Mouse (Mus musculus): Measurements from ENCODE around the gene Espn.

GRCm38 (mm10) chr4:152079931-152080330 is 72.2 kb downstream of the Espn start:
- TF ChIP-seq POLR2A (IDR thresholded peaks at IDR 0.05; ENCODE audit: low read depth, low read length) (no peak), CTCF (IDR thresholded peaks at IDR 0.05; ENCODE audit: borderline replicate concordance, insufficient read depth, low read length) (no peak)

Data from embryonic fibroblast, embryonic 13.5 days (primary cell).